ENCODE assay signal across 8 mouse cellular contexts in the genomic region with DNA sequence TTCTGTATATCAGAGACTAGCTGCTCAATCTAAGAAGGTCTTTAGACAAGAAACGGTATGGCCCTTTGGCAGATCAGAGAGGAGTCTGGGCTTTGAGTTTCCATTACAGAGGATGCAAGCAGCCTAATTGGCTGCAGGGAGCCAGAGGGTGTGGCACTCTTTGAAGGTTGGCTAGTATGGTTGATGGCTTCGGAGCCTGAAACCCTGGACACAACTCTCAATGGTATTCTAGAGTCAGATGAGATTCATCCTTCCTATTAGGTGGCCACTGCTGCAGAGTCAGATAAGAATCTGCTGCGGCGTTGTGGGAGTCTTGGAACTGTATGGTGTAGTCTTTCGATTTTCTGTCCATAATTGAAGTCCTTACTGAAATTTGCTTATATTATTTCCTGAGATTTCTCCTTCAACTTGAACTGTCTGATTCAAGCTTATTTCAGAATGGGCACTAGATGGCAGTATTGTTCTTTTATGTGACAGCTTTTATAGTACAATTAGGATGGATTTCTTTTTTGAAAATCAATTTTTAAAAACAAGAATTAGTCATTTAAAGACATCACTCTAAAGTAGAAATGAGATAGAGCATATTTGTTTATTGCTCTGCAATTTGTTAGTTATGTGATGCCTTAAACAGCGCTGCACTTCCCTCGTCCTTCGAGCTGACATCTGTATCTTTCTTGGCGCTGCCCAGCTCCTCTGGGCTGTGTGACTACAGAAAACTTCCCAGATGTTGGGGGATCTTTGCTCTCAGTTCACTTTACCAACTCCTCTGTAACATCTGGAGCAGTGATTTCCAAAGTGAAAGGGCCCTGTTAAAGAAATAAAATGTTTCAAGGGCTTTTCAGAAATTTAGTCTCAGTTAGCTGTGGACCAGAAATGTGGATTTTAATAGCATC.
DNase-seq lines count a peak whose midpoint lies in the region; ATAC-seq lines count a peak whose summit lies in the region.

No protein-coding gene starts in this region.

- H3K9me3 ChIP-seq in forebrain, embryonic 16.5 days (ENCODE audit: control insufficient read depth, low read length) = no peaks in the 10 kb centered on the region
- no peaks in the 10 kb centered on the region for H3K9me3 ChIP-seq in neural tube, embryonic 12.5 days

- no peaks in the 10 kb centered on the region for H3K36me3 ChIP-seq in forebrain, embryonic 16.5 days (ENCODE audit: control insufficient read depth, insufficient read depth)
- H3K36me3 ChIP-seq in neural tube, embryonic 12.5 days = no peaks in the 10 kb centered on the region

- intact Hi-C loops in left cerebral cortex, postnatal 25 days (cut with DNase I) = loop anchor here (2.0 to 5.0 kb wide), 3 partner anchors 587 to 1525 kb away; no protein-coding TSS in a partner anchor

- peaks cover 9% of the 10 kb centered on the region for H3K4me1 ChIP-seq in forebrain, embryonic 16.5 days (replicated peaks; ENCODE audit: control insufficient read depth, insufficient read depth, low read length)
- H3K4me1 ChIP-seq in neural tube, embryonic 12.5 days = no peaks in the 10 kb centered on the region

- H3K4me3 ChIP-seq in forebrain, embryonic 16.5 days (replicated peaks; ENCODE audit: low read length) = no peak overlapping the region
- no peak overlapping the region for H3K4me3 ChIP-seq in neural tube, embryonic 12.5 days

- peak; percentile 36 for DNase-seq in CD4-positive, CD25-positive, alpha-beta regulatory T cell, adult 2 months (ENCODE audit: low read depth, low spot score)
- DNase-seq in left cerebral cortex, postnatal 25 days (ENCODE audit: low spot score in 2 of 2) = peak; percentile 27 to 43
- no peak for DNase-seq in left cerebral cortex, adult 8-10 months (ENCODE audit: low spot score in 2 of 2)
- DNase-seq in testis, postnatal 14 days (ENCODE audit: low spot score) = no peak

- H3K9ac ChIP-seq in forebrain, embryonic 16.5 days (replicated peaks; ENCODE audit: low read depth, low read length) = no peak overlapping the region
- no peak overlapping the region for H3K9ac ChIP-seq in neural tube, embryonic 12.5 days

- WGBS in forebrain, embryonic 16.5 days = 53% methylated on average over 9 of the region's 9 CpGs
- 57% methylated on average over 9 of the region's 9 CpGs for WGBS in neural tube, embryonic 12.5 days

- no peaks in the 10 kb centered on the region for H3K27me3 ChIP-seq in forebrain, embryonic 16.5 days (replicated peaks; ENCODE audit: control insufficient read depth, insufficient read depth, low read length)
- H3K27me3 ChIP-seq in neural tube, embryonic 12.5 days (replicated peaks) = no peaks in the 10 kb centered on the region; the same call in 1 of the 2 replicates

- no peak overlapping the region for H3K27ac ChIP-seq in forebrain, embryonic 16.5 days (ENCODE audit: low read length)
- no peak overlapping the region for H3K27ac ChIP-seq in neural tube, embryonic 12.5 days

- ATAC-seq in CD4-positive, CD25-positive, alpha-beta regulatory T cell, adult 4 months = no peak
- ATAC-seq in forebrain, embryonic 16.5 days = peak; percentile 62
- ATAC-seq in neural tube, embryonic 12.5 days (ENCODE audit: low FRiP score, low read depth) = peak; percentile 28; the same call in 1 of the 2 replicates
- ATAC-seq in erythroid progenitor cell, adult 5-6 weeks (replicated peaks; ENCODE audit: low FRiP score, poor library complexity, severe bottlenecking) = no peak

- no peak overlapping the region for H3K4me2 ChIP-seq in forebrain, embryonic 16.5 days (ENCODE audit: low read length)
- H3K4me2 ChIP-seq in neural tube, embryonic 12.5 days (replicated peaks) = no peak overlapping the region

Comparison
In these comparisons a context has a peak if more than half of its experiments do, and no peak if none do; other contexts are left out.
1. DNase-seq: peak in CD4-positive, CD25-positive, alpha-beta regulatory T cell, adult 2 months (single experiment) and left cerebral cortex, postnatal 25 days (2 of 2); none in left cerebral cortex, adult 8-10 months (0 of 2) and testis, postnatal 14 days (single experiment).
2. ATAC-seq: peak in forebrain, embryonic 16.5 days (single experiment) and neural tube, embryonic 12.5 days (single experiment); none in CD4-positive, CD25-positive, alpha-beta regulatory T cell, adult 4 months (single experiment) and erythroid progenitor cell, adult 5-6 weeks (single experiment).